Mouse (Mus musculus): ENCODE measurements at regions not wholly inside any gene's neighbourhood (a gene's known extent, or its start where the extent isn't known, plus 50 kb on each side); places are given as distances from the start of the nearest gene placed in this dataset.

- TF ChIP-seq POLR2A (IDR thresholded peaks at IDR 0.05; ENCODE audit: low read depth, low read length) (no peak), CTCF (conservative IDR thresholded peaks at IDR 0.05; ENCODE audit: insufficient read depth, insufficient read length, low read depth, low read length) (no peak)
- WGBS: 90% methylated on average over 7 of the region's 7 CpGs
Measured at GRCm38 (mm10) chr17:47983286-47983685, 54.8 kb downstream of the 1700122O11Rik start.

GRCm38 (mm10) chr17:47981556-47982027 lies 56.5 kb downstream of the 1700122O11Rik start:
- no peaks in the 10 kb centered on the region for H3K4me1 ChIP-seq (ENCODE audit: control insufficient read depth, insufficient read depth, low read length)
- no peaks in the 10 kb centered on the region for H3K27me3 ChIP-seq (replicated peaks; ENCODE audit: control insufficient read depth, insufficient read depth, low read length)
- no peak for DNase-seq
- WGBS: 62% methylated on average over 7 of the region's 7 CpGs
- H3K36me3 ChIP-seq (ENCODE audit: control insufficient read depth, insufficient read depth, low read length): no peaks in the 10 kb centered on the region
- no peak overlapping the region for H3K4me3 ChIP-seq (ENCODE audit: insufficient read depth, low read depth, low read length)
- no peak overlapping the region for H3K27ac ChIP-seq (ENCODE audit: insufficient read depth, low read depth, low read length)
- no peak for TF ChIP-seq CTCF (conservative IDR thresholded peaks at IDR 0.05; ENCODE audit: insufficient read depth, insufficient read length, low read depth, low read length)
- no peak for TF ChIP-seq POLR2A (IDR thresholded peaks at IDR 0.05; ENCODE audit: low read depth, low read length)

More at GRCm38 (mm10) chr17:47983286-47983685, 54.8 kb downstream of the 1700122O11Rik start:
- Histone ChIP-seq H3K27ac (ENCODE audit: insufficient read depth, low read depth, low read length) (no peak overlapping the region), H3K27me3 (replicated peaks; ENCODE audit: control insufficient read depth, insufficient read depth, low read length) (no peaks in the 10 kb centered on the region), H3K4me1 (ENCODE audit: control insufficient read depth, insufficient read depth, low read length) (no peaks in the 10 kb centered on the region), H3K4me3 (ENCODE audit: insufficient read depth, low read depth, low read length) (no peak overlapping the region), H3K36me3 (ENCODE audit: control insufficient read depth, insufficient read depth, low read length) (no peaks in the 10 kb centered on the region)
- no peak for DNase-seq

GRCm38 (mm10) chr17:47979266-47979665 lies 54.8 kb upstream of the Foxp4 start:
- no peak for DNase-seq
- Histone ChIP-seq H3K36me3 (ENCODE audit: control insufficient read depth, insufficient read depth, low read length) (no peaks in the 10 kb centered on the region), H3K27me3 (replicated peaks; ENCODE audit: control insufficient read depth, insufficient read depth, low read length) (no peaks in the 10 kb centered on the region), H3K4me1 (ENCODE audit: control insufficient read depth, insufficient read depth, low read length) (peaks cover 7% of the 10 kb centered on the region; the same call in 1 of the 2 replicates), H3K27ac (ENCODE audit: insufficient read depth, low read depth, low read length) (no peak overlapping the region), H3K4me3 (ENCODE audit: insufficient read depth, low read depth, low read length) (no peak overlapping the region)
- TF ChIP-seq POLR2A (IDR thresholded peaks at IDR 0.05; ENCODE audit: low read depth, low read length): no peak
- TF ChIP-seq CTCF (conservative IDR thresholded peaks at IDR 0.05; ENCODE audit: insufficient read depth, insufficient read length, low read depth, low read length): no peak
- WGBS: 86% methylated on average over 4 of the region's 4 CpGs

GRCm38 (mm10) chr17:47978404-47979030 lies 54.1 kb upstream of the Foxp4 start:
- H3K36me3 ChIP-seq (ENCODE audit: control insufficient read depth, insufficient read depth, low read length): no peaks in the 10 kb centered on the region
- H3K4me3 ChIP-seq (ENCODE audit: insufficient read depth, low read depth, low read length): no peak overlapping the region
- peaks cover 7% of the 10 kb centered on the region; the same call in 1 of the 2 replicates for H3K4me1 ChIP-seq (ENCODE audit: control insufficient read depth, insufficient read depth, low read length)
- H3K27me3 ChIP-seq (replicated peaks; ENCODE audit: control insufficient read depth, insufficient read depth, low read length): no peaks in the 10 kb centered on the region
- 54% methylated on average over 9 of the region's 9 CpGs for WGBS
- no peak for DNase-seq
- no peak overlapping the region for H3K27ac ChIP-seq (ENCODE audit: insufficient read depth, low read depth, low read length)
- TF ChIP-seq POLR2A (IDR thresholded peaks at IDR 0.05; ENCODE audit: low read depth, low read length) (no peak), CTCF (conservative IDR thresholded peaks at IDR 0.05; ENCODE audit: insufficient read depth, insufficient read length, low read depth, low read length) (no peak)

GRCm38 (mm10) chr17:47978001-47978400 lies 53.6 kb upstream of the Foxp4 start:
- no peak overlapping the region for H3K27ac ChIP-seq (ENCODE audit: insufficient read depth, low read depth, low read length)
- no peak for TF ChIP-seq POLR2A (IDR thresholded peaks at IDR 0.05; ENCODE audit: low read depth, low read length)
- TF ChIP-seq CTCF (conservative IDR thresholded peaks at IDR 0.05; ENCODE audit: insufficient read depth, insufficient read length, low read depth, low read length): no peak
- WGBS: 88% methylated on average over 2 of the region's 2 CpGs
- DNase-seq: no peak
- no peaks in the 10 kb centered on the region for H3K27me3 ChIP-seq (replicated peaks; ENCODE audit: control insufficient read depth, insufficient read depth, low read length)
- peaks cover 7% of the 10 kb centered on the region; the same call in 1 of the 2 replicates for H3K4me1 ChIP-seq (ENCODE audit: control insufficient read depth, insufficient read depth, low read length)
- H3K4me3 ChIP-seq (ENCODE audit: insufficient read depth, low read depth, low read length): no peak overlapping the region
- no peaks in the 10 kb centered on the region for H3K36me3 ChIP-seq (ENCODE audit: control insufficient read depth, insufficient read depth, low read length)

GRCm38 (mm10) chr17:47976999-47977357 lies 52.5 kb upstream of the Foxp4 start:
- WGBS: 97% methylated on average over 7 of the region's 7 CpGs
- Histone ChIP-seq H3K27me3 (replicated peaks; ENCODE audit: control insufficient read depth, insufficient read depth, low read length) (no peaks in the 10 kb centered on the region), H3K4me1 (ENCODE audit: control insufficient read depth, insufficient read depth, low read length) (peaks cover 7% of the 10 kb centered on the region; the same call in 1 of the 2 replicates), H3K4me3 (ENCODE audit: insufficient read depth, low read depth, low read length) (no peak overlapping the region), H3K36me3 (ENCODE audit: control insufficient read depth, insufficient read depth, low read length) (no peaks in the 10 kb centered on the region), H3K27ac (ENCODE audit: insufficient read depth, low read depth, low read length) (no peak overlapping the region)
- TF ChIP-seq POLR2A (IDR thresholded peaks at IDR 0.05; ENCODE audit: low read depth, low read length) (no peak), CTCF (conservative IDR thresholded peaks at IDR 0.05; ENCODE audit: insufficient read depth, insufficient read length, low read depth, low read length) (0 out of 2 replicates have a peak, but pooled peaks have one; percentile 14)
- no peak for DNase-seq

GRCm38 (mm10) chr17:47976061-47976998 lies 51.9 kb upstream of the Foxp4 start:
- 13% methylated on average over 27 of the region's 27 CpGs for WGBS

More at GRCm38 (mm10) chr17:47976061-47976998, 51.9 kb upstream of the Foxp4 start:
- H3K27me3 ChIP-seq (replicated peaks; ENCODE audit: control insufficient read depth, insufficient read depth, low read length): no peaks in the 10 kb centered on the region
- H3K36me3 ChIP-seq (ENCODE audit: control insufficient read depth, insufficient read depth, low read length): no peaks in the 10 kb centered on the region
- no peak for TF ChIP-seq POLR2A (IDR thresholded peaks at IDR 0.05; ENCODE audit: low read depth, low read length)
- no peak for TF ChIP-seq CTCF (conservative IDR thresholded peaks at IDR 0.05; ENCODE audit: insufficient read depth, insufficient read length, low read depth, low read length)
- H3K27ac ChIP-seq (ENCODE audit: insufficient read depth, low read depth, low read length): peak overlapping the region; percentile 9
- H3K4me1 ChIP-seq (ENCODE audit: control insufficient read depth, insufficient read depth, low read length): peaks cover 7% of the 10 kb centered on the region; the same call in 1 of the 2 replicates
- H3K4me3 ChIP-seq (ENCODE audit: insufficient read depth, low read depth, low read length): peak overlapping the region; percentile 42
- peak; percentile 77 for DNase-seq

Measured in kidney, adult 2 months (tissue).